Mouse (Mus musculus): ENCODE measurements at regions not wholly inside any gene's neighbourhood (a gene's known extent, or its start where the extent isn't known, plus 50 kb on each side); places are given as distances from the start of the nearest gene placed in this dataset.

- DNase-seq (ENCODE audit: low spot score in 2 of 2) = no peak
Observed at GRCm38 (mm10) chr14:102883344-102884122, 98.9 kb downstream of the Kctd12 start.

GRCm38 (mm10) chr14:102882281-102882680 lies 100.2 kb downstream of the Kctd12 start:
- DNase-seq (ENCODE audit: low spot score in 2 of 2) = no peak

- DNase-seq (ENCODE audit: low spot score in 2 of 2) = no peak
Observed at GRCm38 (mm10) chr14:102880658-102881083, 101.8 kb downstream of the Kctd12 start.

- no peak for DNase-seq (ENCODE audit: low spot score in 2 of 2)
Observed at GRCm38 (mm10) chr14:102878572-102878971, 103.9 kb downstream of the Kctd12 start.

GRCm38 (mm10) chr14:102868160-102868559 lies 114.3 kb downstream of the Kctd12 start:
- DNase-seq (ENCODE audit: low spot score in 2 of 2) = no peak

GRCm38 (mm10) chr14:102867697-102868096 lies 114.7 kb downstream of the Kctd12 start:
- no peak for DNase-seq (ENCODE audit: low spot score in 2 of 2)

GRCm38 (mm10) chr14:102866511-102866910 lies 115.9 kb downstream of the Kctd12 start:
- DNase-seq (ENCODE audit: low spot score in 2 of 2) = no peak

GRCm38 (mm10) chr14:102861694-102862093 lies 120.7 kb downstream of the Kctd12 start:
- no peak for DNase-seq (ENCODE audit: low spot score in 2 of 2)

GRCm38 (mm10) chr14:102859361-102859871 lies 123.0 kb downstream of the Kctd12 start:
- no peak for DNase-seq (ENCODE audit: low spot score in 2 of 2)

GRCm38 (mm10) chr14:102855264-102855840 lies 127.1 kb downstream of the Kctd12 start:
- DNase-seq (ENCODE audit: low spot score in 2 of 2) = no peak

GRCm38 (mm10) chr14:102843700-102844099 lies 138.7 kb downstream of the Kctd12 start:
- no peak for DNase-seq (ENCODE audit: low spot score in 2 of 2)

- no peak for DNase-seq (ENCODE audit: low spot score in 2 of 2)
Observed at GRCm38 (mm10) chr14:102837602-102838001, 144.8 kb downstream of the Kctd12 start.

GRCm38 (mm10) chr14:102835118-102835769 lies 147.2 kb downstream of the Kctd12 start:
- DNase-seq (ENCODE audit: low spot score in 2 of 2) = no peak

- no peak for DNase-seq (ENCODE audit: low spot score in 2 of 2)
Observed at GRCm38 (mm10) chr14:102828442-102828841, 154.0 kb downstream of the Kctd12 start.

GRCm38 (mm10) chr14:102827756-102828384 lies 154.6 kb downstream of the Kctd12 start:
- DNase-seq (ENCODE audit: low spot score in 2 of 2) = no peak

- no peak for DNase-seq (ENCODE audit: low spot score in 2 of 2)
Observed at GRCm38 (mm10) chr14:102825525-102825924, 156.9 kb downstream of the Kctd12 start.

GRCm38 (mm10) chr14:102820663-102821062 lies 161.8 kb downstream of the Kctd12 start:
- DNase-seq (ENCODE audit: low spot score in 2 of 2) = no peak

GRCm38 (mm10) chr14:102811678-102812081 lies 170.8 kb downstream of the Kctd12 start:
- DNase-seq (ENCODE audit: low spot score in 2 of 2) = no peak

GRCm38 (mm10) chr14:102811022-102811421 lies 171.4 kb downstream of the Kctd12 start:
- no peak for DNase-seq (ENCODE audit: low spot score in 2 of 2)

GRCm38 (mm10) chr14:102810121-102810921 lies 172.1 kb downstream of the Kctd12 start:
- DNase-seq (ENCODE audit: low spot score in 2 of 2) = no peak
